In the genomic region with DNA sequence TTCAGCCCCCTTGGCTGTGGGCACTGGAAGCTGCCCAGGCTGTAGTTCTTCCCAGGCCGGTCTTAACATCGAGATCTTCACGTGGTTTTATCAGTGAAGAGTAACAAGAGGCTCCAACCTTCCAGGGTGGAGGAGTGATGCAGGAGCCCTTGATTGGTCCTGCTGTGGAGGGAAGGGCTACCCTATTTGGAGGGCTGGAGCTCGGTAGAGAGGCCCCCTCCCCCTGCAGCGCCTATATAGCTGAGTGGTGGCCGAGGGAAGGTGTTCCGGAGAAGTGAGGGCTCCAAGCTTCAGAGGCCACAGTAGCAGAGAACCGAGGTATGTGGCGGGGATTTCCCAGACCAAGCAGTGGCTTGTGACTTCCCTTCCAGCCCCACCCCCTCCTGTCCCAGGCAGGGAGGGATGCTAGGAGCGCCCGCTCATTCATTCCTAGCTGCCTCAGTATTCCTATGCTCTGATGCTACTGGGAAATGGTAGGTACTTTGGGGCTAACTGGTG, we compare ENCODE assay signal across 8 mouse cellular contexts. TPM values are rescaled to one million over a fixed set of nuclear protein-coding genes. Genes with fewer than 3 reads are reported as not detected.
DNase-seq lines count a peak whose midpoint lies in the region; ATAC-seq and TF ChIP-seq lines count a peak whose summit lies in the region.

A gene (plus strand): TSS at position 264 of the 498 bp plus-strand sequence.

- peak within 1 kb of the TSS; percentile 80 for H3K4me2 ChIP-seq in CH12.LX (ENCODE audit: insufficient read depth, low read depth, poor library complexity, severe bottlenecking)
- no peak within 1 kb of the TSS for H3K4me2 ChIP-seq in embryonic facial prominence, embryonic 14.5 days (ENCODE audit: low read depth, low read length)

- TF ChIP-seq EP300 in CH12.LX (IDR thresholded peaks at IDR 0.05; ENCODE audit: low read length): peak; percentile 66

- dilution Hi-C loops in CH12.LX (cut with MboI; ENCODE audit: extremely low pct_ligation_motif_present, extremely low pct_unique_long_range_greater_than_20kb, low sequenced_read_pairs): no loop called here

- peaks cover 0 to 25% of the 10 kb centered on the region in 2 experiments for H3K36me3 ChIP-seq in CH12.LX (replicated peaks in 1 of 2; ENCODE audit: control insufficient read depth in 1 of 2, insufficient read depth in 1 of 2, low read length in 1 of 2)
- H3K36me3 ChIP-seq in embryonic facial prominence, embryonic 14.5 days (ENCODE audit: control insufficient read depth, insufficient read depth, low read length): no peaks in the 10 kb centered on the region

- peak within 1 kb of the TSS; percentile 10; the same call in 1 of the 2 replicates for H3K9ac ChIP-seq in CH12.LX (ENCODE audit: insufficient read depth, low read depth)
- H3K9ac ChIP-seq in embryonic facial prominence, embryonic 14.5 days (ENCODE audit: low read depth, low read length): no peak within 1 kb of the TSS

- peak; percentile 56 for TF ChIP-seq POLR2A in CH12.LX (IDR thresholded peaks at IDR 0.05; ENCODE audit: low read depth, low read length)

- ATAC-seq in embryonic facial prominence, embryonic 14.5 days (ENCODE audit: low read depth): no peak

- peak; percentile 2 for DNase-seq in layer of hippocampus, adult 11-12 months (ENCODE audit: low spot score)
- no peak for DNase-seq in layer of hippocampus, adult 18-20 months (ENCODE audit: low spot score in 2 of 2)
- peak; percentile 85 for DNase-seq in CH12.LX (ENCODE audit: extremely low read depth)
- DNase-seq in embryonic facial prominence, embryonic 14.5 days (ENCODE audit: low spot score): peak; percentile 20
- DNase-seq in kidney, postnatal 10 days: peak; percentile 60
- DNase-seq in cerebellum, adult 9-11 months: no peak
- no peak for DNase-seq in cerebellum, adult 18-20 months
- DNase-seq in layer of hippocampus, adult 8-10 months (ENCODE audit: low spot score in 2 of 2): no peak

- H3K27me3 ChIP-seq in CH12.LX (replicated peaks): no peaks in the 10 kb centered on the region
- H3K27me3 ChIP-seq in embryonic facial prominence, embryonic 14.5 days (replicated peaks; ENCODE audit: control insufficient read depth, insufficient read depth, low read length): peaks cover 31% of the 10 kb centered on the region

- H3K9me3 ChIP-seq in CH12.LX (replicated peaks; ENCODE audit: low read length): no peaks in the 10 kb centered on the region
- H3K9me3 ChIP-seq in embryonic facial prominence, embryonic 14.5 days (ENCODE audit: control insufficient read depth, low read length): no peaks in the 10 kb centered on the region

- H3K79me2 ChIP-seq in CH12.LX (replicated peaks; ENCODE audit: control insufficient read depth, extremely low read depth, insufficient read depth, poor library complexity, severe bottlenecking): no peaks in the 10 kb centered on the region

- 6% methylated on average over 11 of the region's 11 CpGs for WGBS in embryonic facial prominence, embryonic 14.5 days

- no peak within 1 kb of the TSS for H3K27ac ChIP-seq in CH12.LX (ENCODE audit: insufficient read depth, low read depth)
- no peak within 1 kb of the TSS for H3K27ac ChIP-seq in embryonic facial prominence, embryonic 14.5 days (replicated peaks; ENCODE audit: low read depth, low read length)

- peaks cover 8 to 28% of the 10 kb centered on the region in 2 experiments for H3K4me1 ChIP-seq in CH12.LX (ENCODE audit: control insufficient read depth in 1 of 2, insufficient read depth in 2 of 2)
- no peaks in the 10 kb centered on the region for H3K4me1 ChIP-seq in embryonic facial prominence, embryonic 14.5 days (ENCODE audit: control insufficient read depth, insufficient read depth, low read length)

- H3K4me3 ChIP-seq in CH12.LX (replicated peaks in 1 of 3; ENCODE audit: low read depth in 2 of 3, low read length in 2 of 3, poor library complexity in 1 of 3): peak within 1 kb of the TSS in 2 of 3 experiments; percentile 4 to 46
- no peak within 1 kb of the TSS for H3K4me3 ChIP-seq in embryonic facial prominence, embryonic 14.5 days (ENCODE audit: low read depth, low read length)

- no peak for TF ChIP-seq RAD21 in CH12.LX (IDR thresholded peaks at IDR 0.05; ENCODE audit: low read depth, low read length)

- TF ChIP-seq CTCF in CH12.LX (conservative IDR thresholded peaks at IDR 0.05 in 1 of 2, IDR thresholded peaks at IDR 0.05 in 1 of 2; ENCODE audit: low read depth in 2 of 2, low read length in 2 of 2): peak in 1 of 2 experiments; percentile 9; a peak in 1 of 4 replicates

- in situ Hi-C loops in CH12.LX (cut with MboI; ENCODE audit: low pct_ligation_motif_present, low pct_unique_long_range_greater_than_20kb, low sequenced_read_pairs): loop anchor here (25.0 kb wide), 1 partner anchor 537 kb away; no protein-coding TSS in a partner anchor

TF ChIP-seq in CH12.LX, 34 proteins besides CTCF, POLR2A, EP300 and RAD21:
- TF ChIP-seq MAFK (IDR thresholded peaks at IDR 0.05; ENCODE audit: insufficient replicate concordance, low read length) (no peak), PAX5 (IDR thresholded peaks at IDR 0.05; ENCODE audit: low read length) (no peak), JUN (IDR thresholded peaks at IDR 0.05; ENCODE audit: insufficient read depth, low read depth, low read length) (no peak), HCFC1 (IDR thresholded peaks at IDR 0.05; ENCODE audit: low read depth, low read length) (peak; percentile 22; the same call in 1 of the 2 replicates), MXI1 (IDR thresholded peaks at IDR 0.05; ENCODE audit: low read depth, low read length) (no peak), ZKSCAN1 (IDR thresholded peaks at IDR 0.05; ENCODE audit: borderline replicate concordance, low read depth, low read length) (no peak), SMC3 (IDR thresholded peaks at IDR 0.05; ENCODE audit: low read depth, low read length) (no peak), TBP (conservative IDR thresholded peaks at IDR 0.05; ENCODE audit: low read depth, low read length) (0 out of 2 replicates have a peak, but pooled peaks have one; percentile 61), USF2 (conservative IDR thresholded peaks at IDR 0.05; ENCODE audit: low read depth, low read length) (no peak), SIN3A (IDR thresholded peaks at IDR 0.05; ENCODE audit: low read length) (no peak; the same call in 1 of the 2 replicates), MAZ (IDR thresholded peaks at IDR 0.05; ENCODE audit: low read depth, low read length) (peak; percentile 73), USF1 (IDR thresholded peaks at IDR 0.05; ENCODE audit: low read depth, low read length) (no peak; the same call in 1 of the 2 replicates), JUND (conservative IDR thresholded peaks at IDR 0.05; ENCODE audit: low read depth, low read length) (no peak), CHD2 (IDR thresholded peaks at IDR 0.05; ENCODE audit: low read length) (peak; percentile 78), UBTF (IDR thresholded peaks at IDR 0.05; ENCODE audit: low read depth, low read length) (no peak; the same call in 1 of the 2 replicates), ZNF384 (IDR thresholded peaks at IDR 0.05; ENCODE audit: low read depth, low read length) (no peak), GABPA (IDR thresholded peaks at IDR 0.05; ENCODE audit: insufficient replicate concordance, low read depth, low read length) (no peak), MEF2A (IDR thresholded peaks at IDR 0.05; ENCODE audit: borderline replicate concordance, low read depth, low read length) (no peak), ELF1 (IDR thresholded peaks at IDR 0.05; ENCODE audit: low read depth, low read length) (0 out of 2 replicates have a peak, but pooled peaks have one; percentile 24), IRF4 (IDR thresholded peaks at IDR 0.05; ENCODE audit: low read depth, low read length) (peak; percentile 56), MYC (IDR thresholded peaks at IDR 0.05; ENCODE audit: low read depth, low read length) (peak; percentile 56; the same call in 1 of the 2 replicates), POLR2AphosphoS2 (IDR thresholded peaks at IDR 0.05; ENCODE audit: low read depth, low read length) (no peak), TCF12 (IDR thresholded peaks at IDR 0.05; ENCODE audit: low read depth, low read length) (no peak), NRF1 (IDR thresholded peaks at IDR 0.05; ENCODE audit: low read depth, low read length) (no peak; the same call in 1 of the 2 replicates), KAT2A (IDR thresholded peaks at IDR 0.05; ENCODE audit: insufficient replicate concordance, low read length) (no peak), RCOR1 (conservative IDR thresholded peaks at IDR 0.05; ENCODE audit: low read depth, low read length) (no peak), CHD1 (IDR thresholded peaks at IDR 0.05; ENCODE audit: low read depth, low read length) (no peak), MAX (IDR thresholded peaks at IDR 0.05; ENCODE audit: low read length) (peak; percentile 43), ZC3H11A (IDR thresholded peaks at IDR 0.05; ENCODE audit: low read depth, low read length) (no peak), NELFE (IDR thresholded peaks at IDR 0.05; ENCODE audit: low read depth, low read length) (0 out of 2 replicates have a peak, but pooled peaks have one; percentile 29), BHLHE40 (IDR thresholded peaks at IDR 0.05; ENCODE audit: low read depth, low read length) (peak; percentile 66), ETS1 (conservative IDR thresholded peaks at IDR 0.05; ENCODE audit: low read depth, low read length) (peak; percentile 29; the same call in 1 of the 2 replicates), ZMIZ1 (IDR thresholded peaks at IDR 0.05; ENCODE audit: low read depth, low read length) (no peak), E2F4 (IDR thresholded peaks at IDR 0.05; ENCODE audit: insufficient replicate concordance, low read depth, low read length) (no peak)

RNA-seq across cellular contexts. Expression of the gene that starts here (rescaled TPM):
- not detected for total RNA-seq in layer of hippocampus, adult 18-20 months (2021)
- total RNA-seq in CH12.LX (2012; rRNA removed) (0.76 and 1.0 TPM in 2 replicates), CH12.LX (2014; rRNA removed) (4.7 and 5.6 TPM in 2 replicates)
- polyA plus RNA-seq in CH12.LX (2012; ENCODE audit: insufficient read length, low read depth): 11.4 and 12.8 TPM in 2 replicates
- 46.9 and 47.6 TPM in 2 replicates for polyA plus RNA-seq in embryonic facial prominence, embryonic 14.5 days (2014; fragmentation: Nextera tagmentation; extraction: Ambion mirVana)
- under 1 TPM in 2 of 4 experiments, not detected in 2; 0.13 to 0.19 TPM for total RNA-seq in layer of hippocampus, adult 8-10 months (2022)

Comparison
In these comparisons a context has a peak if more than half of its experiments do, and no peak if none do; other contexts are left out.
1. DNase-seq: peak in layer of hippocampus, adult 11-12 months (single experiment), CH12.LX (single experiment), embryonic facial prominence, embryonic 14.5 days (single experiment) and kidney, postnatal 10 days (single experiment); none in layer of hippocampus, adult 18-20 months (0 of 2), cerebellum, adult 9-11 months (single experiment), cerebellum, adult 18-20 months (0 of 2) and layer of hippocampus, adult 8-10 months (0 of 2).